Mouse (Mus musculus): ENCODE results near the gene Cacna1s. TPM values are rescaled to one million over a fixed set of nuclear protein-coding genes. Genes with fewer than 3 reads are reported as not detected.

The Cacna1s gene
- polyA plus RNA-seq, 1 experiment from 2014 or later = 0.29 TPM

Other genes with a start within 250 kb of the Cacna1s start
- gene Lad1, start 234.2 kb upstream of the Cacna1s start, polyA plus RNA-seq (2015; fragmentation: Nextera tagmentation; extraction: Ambion mirVana) = 14.1 and 16.2 TPM in 2 replicates
- gene Tnnt2, start 216.4 kb upstream of the Cacna1s start, polyA plus RNA-seq (2015; fragmentation: Nextera tagmentation; extraction: Ambion mirVana) = 130 and 158 TPM in 2 replicates
- 0.57 and 1.0 TPM in 2 replicates for gene Pkp1, start 133.5 kb upstream of the Cacna1s start, polyA plus RNA-seq (2015; fragmentation: Nextera tagmentation; extraction: Ambion mirVana)
- not detected in 2 replicates for gene Igfn1, start 46.4 kb upstream of the Cacna1s start, polyA plus RNA-seq (2015; fragmentation: Nextera tagmentation; extraction: Ambion mirVana)
- 163 and 171 TPM in 2 replicates for gene Tmem9, start 44.6 kb upstream of the Cacna1s start, polyA plus RNA-seq (2015; fragmentation: Nextera tagmentation; extraction: Ambion mirVana)
- not detected in 2 replicates for gene Ascl5, start 1.9 kb upstream of the Cacna1s start, polyA plus RNA-seq (2015; fragmentation: Nextera tagmentation; extraction: Ambion mirVana)
- gene Kif21b, start 78.6 kb downstream of the Cacna1s start, polyA plus RNA-seq (2015; fragmentation: Nextera tagmentation; extraction: Ambion mirVana) = 2.2 and 2.6 TPM in 2 replicates
- 0.24 TPM in 1 of 2 replicates, not detected in the other for gene Mroh3, start 160.1 kb downstream of the Cacna1s start, polyA plus RNA-seq (2015; fragmentation: Nextera tagmentation; extraction: Ambion mirVana)
- 15.2 and 15.3 TPM in 2 replicates for gene Inava, start 181.5 kb downstream of the Cacna1s start, polyA plus RNA-seq (2015; fragmentation: Nextera tagmentation; extraction: Ambion mirVana)
- not detected in 2 replicates for gene Gpr25, start 208.1 kb downstream of the Cacna1s start, polyA plus RNA-seq (2015; fragmentation: Nextera tagmentation; extraction: Ambion mirVana)

Data from lung, embryonic 16.5 days (tissue).